Mouse (Mus musculus) splenic B cell, adult 2 months (primary cell): ENCODE measurements at regions not wholly inside any gene's neighbourhood (a gene's known extent, or its start where the extent isn't known, plus 50 kb on each side); places are given as distances from the start of the nearest gene placed in this dataset.

Experiments
- DNase-seq: peaks from one replicate; pipeline ENCODE4 v3.0.0-alpha.2; 2011; ENCODE audit warnings: low read depth, low spot score
- H3K27me3 ChIP-seq: 2 replicates; pipeline ENCODE4 v1.6.1; 2012; ENCODE audit warnings: mild to moderate bottlenecking, low read length, moderate library complexity, mixed read lengths; ENCODE audit not compliant: control insufficient read depth, poor library complexity, insufficient read depth, severe bottlenecking
- H3K36me3 ChIP-seq: 2 replicates; pipeline ENCODE4 v1.6.1; 2012; ENCODE audit warnings: mild to moderate bottlenecking, low read length, moderate library complexity, mixed read lengths; ENCODE audit not compliant: control insufficient read depth, poor library complexity, insufficient read depth, severe bottlenecking

DNA sequence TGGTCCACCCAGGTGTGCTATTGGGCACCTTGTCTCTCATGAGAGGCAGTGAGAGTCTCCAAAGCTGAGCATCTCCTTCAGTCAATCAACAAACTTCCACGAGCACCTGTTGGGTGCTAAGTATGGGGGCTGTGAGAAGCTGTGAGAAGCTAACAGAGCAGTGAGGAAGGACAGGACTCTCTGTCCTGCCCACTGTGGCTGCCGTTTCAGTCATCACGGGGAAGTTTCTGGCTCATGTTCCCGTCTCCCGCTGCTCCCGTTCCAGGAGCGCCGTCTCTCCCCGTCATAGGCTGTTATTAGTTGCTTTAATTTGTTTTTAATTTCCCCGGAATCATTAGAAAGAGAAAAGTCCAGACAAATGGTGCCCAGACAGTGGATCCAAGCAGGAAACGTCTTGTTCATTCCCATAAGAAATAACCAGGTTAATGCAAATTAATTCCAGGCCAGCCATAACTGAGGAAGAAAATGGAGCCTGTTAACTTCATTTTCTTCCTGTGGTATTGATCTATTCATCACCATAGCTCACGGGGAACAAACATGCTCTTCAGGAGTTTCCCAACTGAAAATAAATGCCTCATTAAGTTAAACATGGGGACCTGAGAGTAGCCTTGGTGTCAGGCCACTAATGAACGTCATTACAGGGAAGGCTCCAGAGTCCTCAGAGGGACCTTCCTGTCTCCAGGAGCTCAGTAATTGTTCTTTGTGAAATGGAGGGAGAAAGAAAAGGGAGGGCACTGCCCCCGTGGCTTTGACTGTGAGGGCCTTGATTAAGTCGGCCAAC, 70.3 kb downstream of the Matn1 start:
- DNase-seq, result no peak
- no peaks in the 10 kb centered on the region for H3K36me3 ChIP-seq
- H3K27me3 ChIP-seq, result no peaks in the 10 kb centered on the region

DNA sequence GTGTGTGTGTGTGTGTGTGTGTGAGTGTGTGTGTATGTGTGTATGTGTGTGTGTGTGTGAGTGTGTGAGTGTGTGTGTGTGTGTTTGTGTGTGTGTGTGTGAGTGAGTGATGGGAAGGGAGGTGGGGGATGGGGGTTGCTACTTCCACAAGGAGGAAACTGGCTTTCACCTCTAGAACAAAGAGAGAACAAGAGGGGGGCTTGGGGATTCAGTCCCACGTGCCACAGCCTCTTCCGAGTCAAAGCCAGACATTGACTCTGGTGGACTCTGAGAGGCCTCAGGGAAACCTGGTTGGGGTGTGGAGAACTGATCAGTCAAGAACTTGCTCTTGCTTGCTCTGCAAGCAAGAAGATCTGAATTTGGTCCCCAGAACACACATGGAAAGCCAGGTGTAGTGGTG, 71.0 kb downstream of the Matn1 start:
- H3K27me3 ChIP-seq, result no peaks in the 10 kb centered on the region
- no peaks in the 10 kb centered on the region for H3K36me3 ChIP-seq
- no peak for DNase-seq

DNA sequence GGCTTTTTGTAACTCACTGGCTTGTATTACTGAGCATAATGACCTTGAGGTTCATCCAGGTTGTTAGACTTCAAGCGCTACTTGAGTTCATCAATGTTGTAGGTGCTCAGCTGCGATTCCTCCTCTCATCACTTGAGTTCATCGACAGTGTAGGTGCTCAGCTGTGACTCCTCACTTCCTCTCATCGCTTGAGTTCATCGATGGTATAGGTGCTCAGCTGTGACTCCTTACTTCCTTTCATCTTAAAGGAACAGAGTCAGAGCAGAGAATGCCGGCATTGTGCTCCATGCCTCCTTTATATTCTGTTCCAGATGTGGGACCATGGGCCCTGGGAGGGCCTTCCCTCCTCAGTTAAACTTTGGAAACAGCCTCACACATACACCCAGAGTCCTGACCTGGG, 79.4 kb downstream of the Matn1 start:
- peak; percentile 16 for DNase-seq

DNA sequence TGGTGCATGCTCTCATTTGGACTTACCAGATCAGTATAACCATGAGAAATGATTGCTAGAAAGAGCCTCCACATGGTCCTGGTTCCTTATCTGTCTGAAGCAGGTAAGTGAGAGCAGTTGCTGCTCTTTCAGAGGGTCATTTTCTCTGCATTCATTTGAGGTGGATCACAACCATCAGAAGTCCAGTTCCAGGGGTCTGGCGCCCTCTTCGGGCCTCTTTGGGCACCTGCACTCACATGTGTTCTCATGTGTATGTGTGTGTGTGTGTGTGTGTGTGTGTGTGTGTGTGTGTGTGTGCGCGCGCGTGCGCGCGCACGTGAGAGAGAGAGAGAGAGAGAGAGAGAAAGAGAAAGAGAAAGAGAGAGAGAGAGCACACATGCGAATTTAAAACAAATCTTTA, 92.1 kb downstream of the Matn1 start:
- Histone ChIP-seq H3K27me3 (no peaks in the 10 kb centered on the region), H3K36me3 (no peaks in the 10 kb centered on the region)
- DNase-seq, result no peak

More for the DNA sequence above, 79.4 kb downstream of the Matn1 start:
- Histone ChIP-seq H3K27me3 (no peaks in the 10 kb centered on the region), H3K36me3 (no peaks in the 10 kb centered on the region)

DNA sequence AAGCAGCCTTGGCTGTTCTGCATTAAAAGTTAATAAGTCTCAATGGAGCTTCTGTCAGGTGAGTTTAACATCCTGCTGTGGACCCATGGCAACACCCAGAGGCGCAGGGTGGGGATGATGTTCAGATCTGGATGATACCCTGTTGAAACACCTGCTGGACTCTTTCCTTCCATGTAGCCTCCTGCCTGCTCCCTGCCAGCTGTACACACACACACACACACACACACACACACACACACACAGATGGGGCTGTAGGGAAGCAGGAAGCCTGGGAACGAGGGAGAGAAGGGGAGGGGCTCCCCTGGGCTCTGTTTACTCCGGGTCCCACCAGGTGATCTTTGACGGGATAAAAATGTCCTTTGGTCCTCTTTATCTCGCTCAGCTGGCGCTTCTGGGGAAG, 93.0 kb downstream of the Matn1 start:
- no peak for DNase-seq
- H3K27me3 ChIP-seq, result no peaks in the 10 kb centered on the region
- no peaks in the 10 kb centered on the region for H3K36me3 ChIP-seq

DNA sequence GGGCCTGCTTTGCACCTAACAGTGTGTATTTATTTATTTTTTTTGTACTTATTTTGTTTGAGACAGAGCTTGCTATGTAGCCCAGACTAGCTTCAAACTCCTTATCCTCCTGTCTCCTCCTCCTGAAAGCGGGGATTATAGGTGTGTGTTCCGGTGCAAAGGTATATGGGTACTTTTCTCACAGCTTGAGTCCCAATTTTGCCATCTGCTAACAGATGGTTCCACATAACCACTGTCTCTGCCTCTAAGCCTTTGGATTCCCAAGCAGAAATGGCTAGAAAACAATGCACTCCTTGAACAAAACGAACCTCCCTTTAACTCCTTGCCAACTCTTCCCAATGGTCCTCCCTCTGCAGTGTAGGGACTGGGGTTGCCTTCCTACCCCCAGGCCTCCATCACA, 95.5 kb downstream of the Matn1 start:
- no peaks in the 10 kb centered on the region for H3K36me3 ChIP-seq
- H3K27me3 ChIP-seq, result no peaks in the 10 kb centered on the region
- no peak for DNase-seq

DNA sequence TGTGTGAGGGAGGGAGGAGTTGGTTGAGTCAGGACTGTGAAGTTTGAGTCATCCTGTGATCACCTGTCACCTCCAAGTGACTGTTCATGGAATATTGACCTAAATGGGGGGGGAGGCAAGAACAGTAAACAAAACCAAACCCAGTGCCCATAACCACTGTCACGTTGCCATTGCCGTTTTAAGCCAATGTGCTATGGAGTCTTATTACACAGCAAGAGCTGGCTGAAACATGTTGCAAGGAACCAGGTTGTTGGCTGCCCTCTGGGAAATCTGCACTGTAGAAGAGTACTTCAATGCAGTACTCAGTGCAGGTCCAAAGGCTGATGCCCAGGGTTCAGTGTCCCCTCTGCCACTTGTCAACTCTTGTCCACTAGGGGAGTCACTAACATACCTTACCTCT, 97.0 kb downstream of the Matn1 start:
- Histone ChIP-seq H3K36me3 (no peaks in the 10 kb centered on the region), H3K27me3 (no peaks in the 10 kb centered on the region)
- no peak for DNase-seq

DNA sequence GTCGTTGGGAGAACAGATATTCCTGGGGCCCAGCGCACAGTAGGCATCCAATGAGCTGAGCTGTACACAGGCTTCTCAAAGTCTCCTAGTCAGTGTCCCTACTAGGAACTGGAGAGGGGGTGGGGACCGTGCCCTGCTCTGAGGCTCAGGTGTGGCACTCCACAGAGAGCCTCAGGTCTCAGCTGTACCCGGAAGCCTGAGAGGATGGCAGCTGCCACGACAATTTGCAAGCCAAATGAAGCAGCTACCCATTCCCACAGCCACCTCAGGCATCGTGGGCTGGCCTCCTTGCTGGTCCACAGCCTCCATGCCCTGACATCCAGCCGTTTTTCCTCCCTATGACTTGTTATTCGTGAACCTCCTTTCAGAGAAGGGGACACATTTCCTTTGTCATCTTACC, 101.9 kb downstream of the Matn1 start:
- DNase-seq, result no peak
- Histone ChIP-seq H3K36me3 (no peaks in the 10 kb centered on the region), H3K27me3 (no peaks in the 10 kb centered on the region; the same call in 1 of the 2 replicates)

DNA sequence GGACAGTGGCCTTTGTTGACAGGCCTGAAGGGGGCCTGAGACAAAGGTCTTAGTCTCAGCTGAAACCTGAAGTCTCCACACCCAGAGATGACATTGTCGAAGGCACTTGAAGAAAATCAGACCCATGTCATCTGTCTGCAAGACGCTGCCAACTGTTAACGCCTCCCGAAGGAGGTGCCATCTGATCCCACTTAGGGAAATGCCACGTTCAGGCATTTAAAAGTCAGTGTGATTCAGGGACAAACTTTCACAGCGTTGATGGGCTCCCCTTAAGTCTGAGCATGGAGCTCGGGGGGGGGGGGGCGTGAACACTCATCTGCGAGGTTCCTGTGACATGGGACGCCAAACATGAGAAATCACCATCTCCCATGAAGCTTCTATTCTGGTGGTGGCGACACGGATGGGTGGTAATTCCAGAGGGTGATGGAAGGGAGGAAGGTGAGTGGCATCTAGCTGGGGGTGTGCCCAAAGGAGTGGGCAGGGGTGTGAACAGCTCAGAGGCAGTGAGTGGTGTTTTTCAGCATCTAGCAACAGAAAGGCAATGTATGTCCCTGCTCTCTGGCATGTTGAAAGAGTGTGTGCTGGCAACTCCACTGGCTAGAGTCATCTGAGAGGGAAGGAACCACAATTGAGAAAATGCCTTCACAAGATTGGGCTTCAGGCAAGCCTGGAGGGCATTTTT, 102.9 kb downstream of the Matn1 start:
- no peak for DNase-seq
- H3K36me3 ChIP-seq, result no peaks in the 10 kb centered on the region
- no peaks in the 10 kb centered on the region; the same call in 1 of the 2 replicates for H3K27me3 ChIP-seq

DNA sequence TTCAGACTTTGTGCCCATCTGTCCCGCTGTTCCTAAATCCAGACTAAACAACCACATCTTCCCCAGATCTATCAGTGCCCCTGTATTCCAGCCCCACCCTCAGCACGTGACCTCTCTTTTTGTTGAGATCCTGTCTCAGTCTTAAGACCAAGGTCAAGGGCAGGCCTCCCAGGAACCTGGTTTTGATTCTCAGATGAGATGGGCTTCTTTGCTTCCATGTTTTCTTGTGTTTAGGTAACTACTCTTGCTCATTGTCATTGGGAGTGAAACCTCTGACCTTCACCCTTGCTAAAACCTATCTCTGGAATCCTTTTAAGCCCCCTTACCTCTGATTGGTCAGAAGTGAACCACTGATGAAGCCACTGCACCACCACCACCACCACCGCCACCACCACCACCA, 112.1 kb downstream of the Matn1 start:
- no peak for DNase-seq
- no peaks in the 10 kb centered on the region for H3K36me3 ChIP-seq
- H3K27me3 ChIP-seq, result no peaks in the 10 kb centered on the region

DNA sequence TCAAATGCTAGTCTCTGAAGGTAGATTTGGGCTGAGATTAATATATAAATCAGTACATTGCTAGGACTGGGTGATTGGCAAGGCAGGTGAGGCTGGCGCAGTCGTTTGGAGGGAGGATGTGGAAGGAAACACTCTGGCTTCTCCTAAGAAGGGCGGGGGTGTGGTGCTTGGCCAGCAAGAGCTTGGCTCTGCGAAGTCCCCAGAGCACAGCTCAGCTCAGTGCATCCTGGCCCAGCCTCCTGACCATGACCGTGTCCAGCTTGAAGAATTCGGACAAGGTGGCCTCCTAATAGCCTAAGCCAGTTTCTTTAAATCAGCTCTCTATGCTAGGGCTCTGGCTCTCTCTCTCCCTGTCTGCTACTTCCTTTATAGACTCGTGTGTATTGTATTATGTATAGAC, 115.4 kb downstream of the Matn1 start:
- DNase-seq, result no peak
- Histone ChIP-seq H3K27me3 (no peaks in the 10 kb centered on the region), H3K36me3 (no peaks in the 10 kb centered on the region)

DNA sequence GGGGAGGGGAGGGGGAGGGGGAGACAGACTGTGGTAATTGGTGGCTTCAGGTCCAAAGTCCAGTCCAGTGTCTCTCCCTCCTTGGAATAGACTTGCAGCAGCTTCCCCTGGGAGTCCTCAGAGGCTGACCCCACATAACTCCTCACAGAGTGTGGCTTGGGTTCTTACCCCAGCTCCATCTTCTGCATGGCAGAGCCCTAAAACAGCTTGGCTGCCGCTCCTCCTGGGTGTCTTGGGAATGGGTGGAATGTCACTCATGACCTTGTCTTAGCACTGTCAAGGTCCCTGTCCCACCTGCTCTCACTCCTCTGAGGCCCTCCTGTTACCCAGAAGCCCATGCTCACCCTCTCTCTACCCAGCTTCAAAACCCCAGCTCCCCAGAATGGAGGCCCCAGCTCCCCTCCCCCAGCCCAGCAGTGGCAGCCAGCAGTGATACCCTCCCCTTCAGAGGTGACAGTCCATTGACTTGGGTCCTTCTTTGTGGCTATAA, 116.1 kb downstream of the Matn1 start:
- no peaks in the 10 kb centered on the region for H3K27me3 ChIP-seq
- H3K36me3 ChIP-seq, result no peaks in the 10 kb centered on the region
- no peak for DNase-seq

DNA sequence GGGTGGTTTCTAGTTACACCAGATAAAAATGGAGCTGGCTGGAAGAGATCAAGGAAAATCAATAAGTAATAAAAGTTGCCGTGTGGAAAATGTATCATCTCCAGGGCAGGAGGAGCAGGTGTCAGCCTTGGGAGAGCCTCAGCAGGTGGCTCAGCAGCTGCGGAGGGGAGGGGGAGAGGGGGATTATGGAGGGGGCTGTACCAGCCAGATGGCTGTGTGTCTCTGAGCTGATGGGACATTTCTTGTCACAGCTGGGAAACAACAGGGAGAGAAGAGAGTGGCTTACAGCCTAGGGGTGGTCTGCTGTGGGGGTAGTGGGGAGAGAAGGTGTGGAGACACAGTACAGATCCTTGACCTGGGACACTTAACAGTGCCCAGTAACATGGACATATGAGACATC, 116.5 kb downstream of the Matn1 start:
- Histone ChIP-seq H3K36me3 (no peaks in the 10 kb centered on the region), H3K27me3 (no peaks in the 10 kb centered on the region)
- no peak for DNase-seq

DNA sequence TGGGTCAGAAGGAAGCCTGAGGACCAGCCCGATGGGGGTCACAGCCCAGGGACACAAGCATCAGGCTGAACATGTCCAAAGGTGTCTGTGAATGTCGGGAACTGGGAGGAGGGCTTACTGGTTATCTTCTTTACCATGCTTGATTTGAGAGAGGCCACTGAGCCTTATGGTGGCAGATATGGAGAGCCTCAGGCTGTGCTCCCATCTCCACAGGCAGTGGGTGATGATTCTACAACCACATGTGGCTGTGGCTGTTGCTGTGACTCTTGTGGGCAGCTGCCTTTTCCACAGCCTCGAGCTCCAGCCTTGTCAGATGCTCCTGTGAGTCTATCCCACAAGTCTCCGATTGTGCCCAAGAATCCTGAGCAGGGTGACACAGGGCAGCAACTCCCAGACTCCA, 118.4 kb downstream of the Matn1 start:
- DNase-seq, result no peak
- Histone ChIP-seq H3K36me3 (no peaks in the 10 kb centered on the region), H3K27me3 (no peaks in the 10 kb centered on the region)

DNA sequence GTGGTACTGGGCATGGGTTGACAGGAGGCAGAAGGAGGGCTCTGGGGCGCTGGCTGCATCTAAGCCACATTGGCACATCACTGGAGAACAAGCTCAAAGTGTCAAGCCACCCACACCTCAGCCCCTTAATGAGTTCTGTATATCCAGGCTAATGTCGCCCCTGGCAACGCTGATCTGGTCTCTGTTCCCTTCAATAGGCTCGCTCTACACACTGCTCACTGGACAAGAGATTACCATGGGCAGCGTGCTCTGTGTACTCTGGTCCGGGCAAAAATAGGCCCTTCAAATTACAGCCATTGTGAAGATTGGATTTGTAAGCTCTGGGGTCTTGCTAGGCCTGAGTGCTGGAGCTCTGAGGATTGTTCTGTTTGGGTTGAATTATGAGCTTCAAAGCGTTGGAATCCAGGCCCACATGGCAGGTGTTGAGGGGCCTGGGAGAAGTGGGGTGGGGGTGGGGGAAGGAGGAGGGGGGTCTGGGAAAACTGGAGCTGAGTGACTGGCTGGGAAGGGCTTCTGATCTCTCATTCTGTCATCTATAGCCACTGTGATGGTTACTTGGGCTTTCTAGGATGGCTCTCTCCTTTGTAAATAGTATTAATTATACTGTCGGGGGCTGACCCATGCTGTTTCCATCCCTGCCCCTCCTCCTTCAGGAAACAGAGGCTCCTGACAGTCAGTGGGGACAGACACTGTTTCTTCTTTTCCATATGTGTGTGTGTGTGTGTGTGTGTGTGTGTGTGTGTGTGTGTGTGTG, 122.2 kb downstream of the Matn1 start:
- Histone ChIP-seq H3K27me3 (no peaks in the 10 kb centered on the region), H3K36me3 (no peaks in the 10 kb centered on the region)
- no peak for DNase-seq
